Mouse (Mus musculus): Measurements from ENCODE around the gene Msantd4. TPM values are rescaled to one million over a fixed set of nuclear protein-coding genes. Genes with fewer than 3 reads are reported as not detected.

Gene Msantd4
- polyA plus RNA-seq (2012; rRNA removed): 6.5 and 7.2 TPM in 2 replicates

GRCm38 (mm10) chr9:4375828-4376639, at the start of gene Msantd4:
TSS of gene Msantd4 (plus strand) at chr9:4376562.

Other genes with a start within 250 kb of the Msantd4 start
- gene Aasdhppt, start 67.1 kb upstream of the Msantd4 start, polyA plus RNA-seq (2012; rRNA removed): 4.8 and 5.2 TPM in 2 replicates
- 1.1 and 1.2 TPM in 2 replicates for gene Kbtbd3, start 66.7 kb upstream of the Msantd4 start, polyA plus RNA-seq (2012; rRNA removed)

Measured in liver, embryonic 18 days (tissue).